Mouse (Mus musculus) embryonic fibroblast, embryonic 13.5 days (primary cell): ENCODE data around the gene Pstpip1.

ENCODE experiments used
- CTCF ChIP-seq: IDR thresholded peaks from 2 replicates; pipeline ENCODE4 v1.5.1; 2011; ENCODE audit warnings: mild to moderate bottlenecking, control low read depth, low read length, moderate library complexity, borderline replicate concordance; ENCODE audit not compliant: insufficient read depth
- POLR2A ChIP-seq: IDR thresholded peaks from 2 replicates; pipeline ENCODE4 v1.6.1; 2011; ENCODE audit warnings: low read depth, mild to moderate bottlenecking, control low read depth, low read length, moderate library complexity

DNA sequence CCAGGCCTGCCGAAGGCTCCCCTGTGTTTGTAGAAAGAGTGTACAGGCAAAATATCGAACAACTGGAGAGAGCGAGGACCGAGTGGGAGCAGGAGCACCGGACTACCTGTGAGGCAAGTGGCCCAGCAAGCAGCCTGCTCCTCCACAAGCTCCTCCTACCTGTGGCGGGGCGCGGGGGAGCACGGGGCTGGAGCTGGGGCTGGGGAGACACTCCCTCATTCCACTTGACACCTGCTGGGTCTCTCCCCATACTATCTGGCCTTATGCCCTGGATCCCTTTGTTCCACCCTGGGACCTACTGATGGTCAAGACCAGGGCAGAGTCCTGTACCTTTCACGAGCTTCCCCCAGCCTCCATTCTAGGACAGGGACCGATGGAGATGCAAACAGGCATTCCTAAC is 34.8 kb downstream of the Pstpip1 start:
- TF ChIP-seq CTCF: no peak
- TF ChIP-seq POLR2A: no peak
